Mouse (Mus musculus) thymus, postnatal 25 days (tissue): Measurements from ENCODE around the gene Klhl29.

Experiments used
- DNase-seq: peaks from one replicate; pipeline ENCODE4 v3.0.0; 2022

Gene Klhl29

GRCm38 (mm10) chr12:5215836-5216747 is 159.4 kb downstream of the Klhl29 start:
- DNase-seq, result no peak

- DNase-seq, result no peak
These were observed 161.2 kb downstream of the Klhl29 start for GRCm38 (mm10) chr12:5214266-5214665.

GRCm38 (mm10) chr12:5213339-5214104 is 162.0 kb downstream of the Klhl29 start:
- peak; percentile 2 for DNase-seq

GRCm38 (mm10) chr12:5211884-5212283 is 163.6 kb downstream of the Klhl29 start:
- no peak for DNase-seq

GRCm38 (mm10) chr12:5210786-5211185 is 164.7 kb downstream of the Klhl29 start:
- no peak for DNase-seq

- DNase-seq, result no peak
These were observed 167.3 kb downstream of the Klhl29 start for GRCm38 (mm10) chr12:5207941-5208905.

- no peak for DNase-seq
These were observed 168.3 kb downstream of the Klhl29 start for GRCm38 (mm10) chr12:5207172-5207571.

- DNase-seq, result no peak
These were observed 171.2 kb downstream of the Klhl29 start for GRCm38 (mm10) chr12:5204071-5204840.

GRCm38 (mm10) chr12:5203385-5203784 is 172.1 kb downstream of the Klhl29 start:
- DNase-seq, result no peak

GRCm38 (mm10) chr12:5198254-5198653 is 177.2 kb downstream of the Klhl29 start:
- DNase-seq, result no peak

GRCm38 (mm10) chr12:5194176-5194575 is 181.3 kb downstream of the Klhl29 start:
- DNase-seq, result no peak

- no peak for DNase-seq
These were observed 183.1 kb downstream of the Klhl29 start for GRCm38 (mm10) chr12:5192380-5192718.

GRCm38 (mm10) chr12:5191628-5192379 is 183.7 kb downstream of the Klhl29 start:
- DNase-seq, result peak; percentile 14

GRCm38 (mm10) chr12:5191206-5191605 is 184.3 kb downstream of the Klhl29 start:
- DNase-seq, result no peak

- no peak for DNase-seq
These were observed 185.9 kb downstream of the Klhl29 start for GRCm38 (mm10) chr12:5189446-5190150.

- no peak for DNase-seq
These were observed 186.6 kb downstream of the Klhl29 start for GRCm38 (mm10) chr12:5188899-5189298.

GRCm38 (mm10) chr12:5187773-5188333 is 187.6 kb downstream of the Klhl29 start:
- DNase-seq, result no peak

- no peak for DNase-seq
These were observed 188.8 kb downstream of the Klhl29 start for GRCm38 (mm10) chr12:5186645-5187044.

- no peak for DNase-seq
These were observed 189.9 kb downstream of the Klhl29 start for GRCm38 (mm10) chr12:5185603-5186002.

GRCm38 (mm10) chr12:5182586-5182985 is 192.9 kb downstream of the Klhl29 start:
- DNase-seq, result no peak
